Mouse (Mus musculus) kidney, adult 18-20 months (tissue): ENCODE measurements around the gene B3gnt7.

ENCODE experiments used
- DNase-seq: peaks from one replicate; pipeline ENCODE4 v3.0.0; 2021

B3gnt7 gene

DNA sequence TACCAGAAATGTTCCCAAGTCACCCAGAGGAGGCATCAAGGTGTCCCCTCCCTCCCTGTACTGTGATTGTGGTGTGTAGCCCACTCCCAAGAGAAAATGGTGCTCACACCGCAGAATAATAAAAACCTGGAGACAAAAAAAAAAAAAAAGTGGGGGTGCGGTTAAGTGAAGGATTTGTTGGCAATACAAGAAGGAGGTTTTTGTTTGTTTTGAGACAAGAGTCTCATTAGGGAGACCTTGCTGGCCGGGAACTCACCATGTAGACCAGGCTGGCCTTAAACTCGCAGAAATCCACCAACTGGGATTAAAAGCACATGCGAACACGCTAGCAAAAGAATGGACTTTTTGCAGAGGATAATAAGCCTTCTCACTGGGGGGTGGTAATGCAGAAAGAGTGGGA, at the start of gene B3gnt7:
Gene B3gnt7 (plus strand): TSS at position 301 of the 400 bp plus-strand sequence.
- DNase-seq, result peak; percentile 2

- no peak for DNase-seq
Observed at GRCm38 (mm10) chr1:86253410-86253809, 49.2 kb upstream of the B3gnt7 start.

- no peak for DNase-seq
Observed at GRCm38 (mm10) chr1:86256311-86256710, 46.3 kb upstream of the B3gnt7 start.

- no peak for DNase-seq
Observed at GRCm38 (mm10) chr1:86257228-86257627, 45.4 kb upstream of the B3gnt7 start.

DNA sequence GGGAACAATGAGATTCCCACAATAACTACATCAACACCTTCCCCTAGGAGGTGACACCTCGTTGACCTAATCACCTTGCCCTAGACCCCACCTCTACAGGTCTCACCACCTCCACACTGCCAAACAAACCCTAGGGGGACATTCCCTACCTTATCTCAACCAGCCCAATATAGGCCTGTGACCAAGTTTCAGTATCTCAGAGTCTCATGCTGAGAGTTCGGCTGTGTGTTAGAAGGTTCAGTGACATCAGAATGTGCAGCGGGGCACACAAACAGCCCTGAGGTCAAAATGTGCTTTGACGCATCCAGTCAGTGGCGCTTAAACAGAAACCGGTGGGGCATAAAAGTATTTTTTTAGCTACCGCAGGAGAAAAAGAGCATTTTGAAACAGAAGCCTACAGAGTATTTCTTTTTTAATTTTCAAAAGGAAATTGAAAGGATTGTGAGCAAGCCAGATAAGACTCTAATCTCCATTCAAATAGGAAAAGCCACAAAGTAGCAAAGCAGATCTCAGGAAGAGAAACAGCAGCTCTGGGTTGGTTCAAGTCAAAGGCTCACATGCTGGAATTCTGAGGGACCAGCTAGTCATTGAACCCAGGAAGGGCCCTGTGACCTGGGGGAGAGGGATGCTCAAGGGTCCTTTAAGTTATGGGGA, 44.3 kb upstream of the B3gnt7 start:
- no peak for DNase-seq

DNA sequence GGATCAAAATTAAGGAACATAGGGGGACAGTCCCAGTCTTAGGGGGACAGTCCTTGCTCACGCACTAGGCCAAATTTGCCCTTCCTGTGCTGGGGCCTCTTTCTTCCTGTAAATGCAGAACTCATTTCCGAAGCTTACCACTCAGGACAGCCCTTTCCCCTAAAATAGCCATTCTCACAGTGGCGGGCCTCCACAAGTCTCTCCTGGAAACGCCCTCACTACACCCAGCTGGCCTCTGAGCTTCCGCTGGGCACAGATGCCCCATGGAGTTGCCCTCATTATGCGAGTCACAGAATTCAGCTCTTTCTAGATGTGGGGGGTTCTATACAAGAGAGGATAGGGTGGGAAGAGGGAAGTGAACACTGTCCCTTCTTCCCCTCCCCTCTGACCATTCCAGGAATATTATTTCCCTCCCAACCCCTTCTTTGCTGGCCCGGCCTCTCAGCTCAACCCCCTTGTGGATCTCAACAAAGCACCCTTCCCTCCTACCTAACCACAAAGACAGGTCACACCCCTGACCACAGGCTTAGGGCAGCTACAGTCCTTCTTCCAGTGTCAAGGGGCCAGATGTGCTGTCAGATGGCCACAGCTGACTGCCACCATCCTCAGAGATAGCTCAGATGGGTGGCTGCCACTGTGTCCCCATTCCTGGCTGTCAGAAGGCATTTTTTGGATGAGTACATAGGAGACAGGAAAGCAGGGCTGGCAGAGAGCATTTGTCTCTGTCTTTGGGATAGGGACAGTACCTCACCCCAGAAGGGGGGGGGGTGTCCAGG, 38.9 kb upstream of the B3gnt7 start:
- no peak for DNase-seq

GRCm38 (mm10) chr1:86265060-86265459, 37.6 kb upstream of the B3gnt7 start:
- no peak for DNase-seq

- DNase-seq, result no peak
Observed at GRCm38 (mm10) chr1:86268492-86269189, 34.0 kb upstream of the B3gnt7 start.

GRCm38 (mm10) chr1:86269190-86269508, 33.5 kb upstream of the B3gnt7 start:
- DNase-seq, result no peak

DNA sequence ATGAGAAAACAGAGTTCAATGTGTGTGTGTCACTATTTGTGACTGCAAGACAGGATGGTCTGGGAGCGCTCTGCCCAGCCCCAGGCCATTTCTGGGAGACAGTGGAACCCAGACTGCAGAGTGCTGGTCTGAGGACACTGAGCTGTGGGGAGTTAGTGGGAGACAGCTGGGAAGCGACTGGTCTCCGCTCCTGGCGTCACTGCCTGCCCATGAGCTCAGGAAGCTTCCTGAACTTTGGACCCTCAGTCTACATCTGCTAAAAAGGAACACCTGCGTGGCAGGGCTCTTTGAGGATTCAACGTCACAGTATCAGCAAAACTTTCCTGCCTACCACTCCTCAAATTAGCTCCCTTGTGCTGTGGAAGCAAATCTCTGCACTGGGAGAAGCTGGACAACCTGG, 30.9 kb upstream of the B3gnt7 start:
- DNase-seq, result no peak

DNA sequence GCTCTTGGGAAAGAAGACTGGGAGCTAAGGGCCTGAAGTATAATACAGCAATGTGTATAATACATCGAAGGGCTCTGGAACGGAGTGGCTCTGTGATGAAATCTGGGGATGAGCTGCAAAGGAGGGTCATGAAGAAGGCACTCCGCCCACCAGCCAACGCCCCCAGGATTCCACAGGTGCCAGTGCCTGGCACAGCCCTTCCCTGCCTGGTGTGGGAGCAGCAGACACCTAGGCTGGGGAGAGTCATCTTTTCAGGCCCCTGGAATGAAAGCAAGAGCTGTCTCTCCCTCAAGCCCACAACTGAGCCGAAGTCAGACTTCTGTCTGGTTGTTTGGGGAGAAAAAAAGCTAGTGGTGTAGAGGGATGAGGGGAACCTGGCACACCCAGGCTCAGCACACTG, 25.6 kb upstream of the B3gnt7 start:
- DNase-seq, result no peak

DNA sequence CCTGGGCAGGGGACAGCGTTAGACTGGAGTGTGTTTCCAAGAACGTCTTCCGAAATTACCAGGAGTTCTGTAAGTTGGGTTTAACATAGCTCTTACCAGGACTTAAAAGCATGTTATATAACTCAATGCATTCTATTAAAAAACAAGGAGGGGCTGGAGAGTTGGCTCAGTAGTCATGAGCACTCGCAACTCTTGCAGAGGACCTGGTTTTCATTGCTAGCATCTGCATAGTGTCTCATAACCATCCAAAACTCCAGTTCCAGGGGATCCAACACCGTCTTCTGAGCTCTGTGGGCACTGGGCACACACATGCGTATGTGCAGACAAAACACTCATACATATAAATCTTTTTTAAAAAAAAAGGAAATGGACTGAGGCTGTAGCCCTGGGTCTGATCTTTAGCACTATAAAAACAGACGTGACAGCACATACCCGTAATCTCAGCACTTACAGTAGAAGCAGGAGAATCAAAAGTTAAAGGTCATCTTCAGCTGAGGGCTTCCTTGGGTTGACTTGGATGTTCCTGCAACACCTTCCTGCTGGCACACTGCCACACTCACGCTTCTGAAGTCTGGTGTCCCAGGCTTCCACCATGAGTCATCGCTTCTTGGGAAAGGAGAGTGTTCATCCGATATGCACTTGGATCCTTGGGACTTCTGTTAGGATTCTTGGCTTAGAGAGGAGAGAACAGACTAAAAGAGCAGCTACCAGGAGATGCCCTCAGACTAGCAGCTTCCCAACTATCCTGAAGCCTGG, 20.7 kb upstream of the B3gnt7 start:
- DNase-seq, result no peak

GRCm38 (mm10) chr1:86284101-86284500, 18.5 kb upstream of the B3gnt7 start:
- no peak for DNase-seq

- no peak for DNase-seq
Observed at GRCm38 (mm10) chr1:86285295-86285694, 17.3 kb upstream of the B3gnt7 start.

DNA sequence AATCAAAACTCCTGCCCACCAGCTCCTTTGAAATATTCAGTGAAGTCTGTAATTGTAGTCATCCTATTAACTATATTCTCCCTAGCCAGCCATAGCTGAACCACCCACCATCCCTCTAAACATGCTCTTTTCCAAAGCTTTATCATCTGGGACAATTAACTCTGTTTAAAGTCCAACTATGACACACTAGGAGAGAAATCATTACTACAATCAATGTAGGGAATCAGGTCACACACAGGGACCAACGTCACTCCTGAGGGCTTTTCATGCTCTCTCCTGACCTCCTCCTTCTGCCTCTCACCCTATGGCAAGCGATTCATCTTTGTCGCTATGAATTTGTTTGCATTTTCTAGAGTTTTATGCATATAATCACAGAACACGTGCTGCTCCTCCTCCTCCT, 15.2 kb upstream of the B3gnt7 start:
- no peak for DNase-seq

- no peak for DNase-seq
Observed at GRCm38 (mm10) chr1:86290452-86290851, 12.2 kb upstream of the B3gnt7 start.

DNA sequence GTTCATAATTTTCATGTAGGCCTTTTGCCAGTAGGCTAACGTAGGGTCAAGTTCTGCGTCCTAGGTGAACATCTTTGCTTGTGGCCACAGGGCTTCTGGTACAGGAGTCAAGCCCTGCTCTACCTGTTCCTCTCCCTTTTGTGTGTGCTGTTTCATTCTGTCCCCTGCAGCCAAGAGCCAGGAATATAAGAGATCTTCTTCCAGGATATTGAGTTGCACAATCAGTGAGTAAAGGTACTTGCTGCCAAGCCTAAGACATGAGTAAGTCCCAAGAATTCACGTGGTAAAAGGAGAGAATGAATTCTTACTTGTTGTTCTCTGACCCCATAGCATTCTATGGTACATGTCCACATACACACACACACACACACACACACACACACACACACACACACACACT, 9.5 kb upstream of the B3gnt7 start:
- DNase-seq, result no peak

DNA sequence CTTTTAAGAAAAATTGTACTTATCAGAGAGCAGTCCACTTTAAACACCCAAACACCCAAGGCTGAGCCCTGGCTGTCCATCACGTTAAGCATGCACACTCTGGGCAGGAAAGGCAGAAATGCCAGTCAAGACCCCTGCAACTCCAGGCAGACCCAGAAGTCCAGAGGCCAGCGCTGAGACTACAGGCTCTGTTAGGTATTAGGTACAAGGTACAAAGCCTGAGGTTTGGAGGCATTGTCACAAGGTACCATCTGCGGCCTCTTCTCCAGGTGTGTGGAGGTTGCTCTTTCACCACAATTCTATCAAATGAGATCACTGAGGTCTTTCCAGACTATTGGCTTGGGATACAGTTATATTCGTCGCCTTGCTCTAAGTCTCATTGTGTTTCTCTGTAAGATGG, 8.8 kb upstream of the B3gnt7 start:
- peak; percentile 26 for DNase-seq

GRCm38 (mm10) chr1:86294472-86294871, 8.2 kb upstream of the B3gnt7 start:
- no peak for DNase-seq

DNA sequence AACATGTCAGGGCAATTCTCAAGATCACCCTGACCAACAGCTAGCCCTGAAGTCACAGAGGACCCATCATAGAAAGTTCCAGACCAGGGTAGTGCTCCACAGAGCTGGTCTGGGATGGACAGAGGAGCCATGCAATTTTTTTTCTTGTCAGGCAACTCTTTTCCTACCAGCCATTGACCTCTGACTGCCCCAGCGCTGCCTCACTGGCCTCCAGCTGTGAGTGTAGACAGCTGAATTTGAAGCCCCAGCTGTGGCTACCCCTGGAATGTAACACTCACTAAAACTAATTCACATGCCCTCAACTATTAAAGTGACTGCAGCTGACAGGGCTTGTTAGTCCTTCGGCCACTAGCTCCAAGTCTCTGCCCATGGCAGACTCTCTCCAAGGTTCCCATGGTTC, 2.5 kb upstream of the B3gnt7 start:
- no peak for DNase-seq

DNA sequence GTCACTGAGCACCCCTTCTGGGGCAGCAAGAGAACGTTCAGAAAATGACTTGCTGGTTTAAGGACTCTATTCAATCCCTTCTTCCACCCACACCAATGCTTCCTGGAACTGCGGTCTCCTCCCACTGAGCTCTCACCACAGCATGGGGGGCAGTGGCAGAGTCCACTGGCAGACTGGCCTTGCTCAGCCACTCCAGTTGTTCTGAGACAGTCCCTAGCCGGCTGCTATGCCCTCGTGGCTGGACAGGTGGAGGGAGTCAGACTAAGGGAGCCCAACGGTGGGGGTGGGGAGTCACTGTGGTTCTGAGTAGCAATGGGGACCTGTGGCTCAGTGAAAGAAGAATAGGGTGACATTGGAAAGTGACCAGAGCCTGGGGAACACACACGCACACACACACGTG, 1.9 kb upstream of the B3gnt7 start:
- no peak for DNase-seq

GRCm38 (mm10) chr1:86301221-86302091, 1.2 kb upstream of the B3gnt7 start:
- DNase-seq, result no peak
